Mouse (Mus musculus): ENCODE data around the gene Txlng. TPM values are rescaled to one million over a fixed set of nuclear protein-coding genes. Genes with fewer than 3 reads are reported as not detected.

The Txlng gene
- polyA plus RNA-seq (2014; fragmentation: Nextera tagmentation; extraction: Ambion mirVana) = 11.8 and 12.7 TPM in 2 replicates

DNA sequence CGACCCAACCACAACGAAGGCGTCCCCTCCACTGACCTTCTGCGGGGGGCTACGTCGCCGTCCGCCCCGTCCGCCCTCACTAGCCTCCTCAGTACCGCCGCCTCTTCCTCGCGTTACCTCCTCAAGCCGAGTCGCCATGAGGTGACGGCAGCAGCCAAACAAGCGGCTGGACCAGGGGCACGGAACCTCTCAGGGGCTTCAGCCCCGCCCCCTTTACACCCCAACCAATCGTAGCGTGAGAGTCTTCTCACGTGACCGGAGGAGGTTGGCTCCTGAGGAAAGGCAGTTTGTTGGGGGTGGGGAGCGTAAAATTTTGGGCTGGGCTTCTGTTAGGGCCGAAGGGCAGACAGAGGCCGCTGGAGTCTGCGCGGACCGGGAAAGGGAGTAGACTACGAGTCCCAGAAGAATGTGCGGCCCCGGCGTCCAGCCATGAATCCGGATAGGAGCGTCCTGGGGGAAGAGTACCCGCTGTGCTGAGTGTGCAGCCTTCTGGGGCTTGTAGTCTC, at the start of gene Txlng:
Gene Txlng (minus strand): TSS at position 252 of the 506 bp plus-strand sequence.
- peak; percentile 98 for ATAC-seq (replicated peaks; ENCODE audit: insufficient number of reproducible peaks, low FRiP score, low TSS enrichment)
- WGBS (ENCODE audit: insufficient replicate concordance) = 13% methylated on average over 37 of the region's 37 CpGs
- Histone ChIP-seq H3K4me2 (peak within 1 kb of the TSS; percentile 83), H3K27ac (ENCODE audit: low read depth, low read length) (no peak within 1 kb of the TSS), H3K27me3 (ENCODE audit: control insufficient read depth, insufficient read depth, low read length) (no peaks in the 10 kb centered on the region), H3K9ac (ENCODE audit: low read depth, low read length) (peak within 1 kb of the TSS; percentile 72), H3K4me1 (ENCODE audit: control insufficient read depth, insufficient read depth, low read length) (no peaks in the 10 kb centered on the region; the same call in 1 of the 2 replicates), H3K36me3 (ENCODE audit: control insufficient read depth, insufficient read depth, low read length) (no peaks in the 10 kb centered on the region), H3K4me3 (ENCODE audit: low read depth, low read length) (peak within 1 kb of the TSS; percentile 51), H3K9me3 (replicated peaks; ENCODE audit: control insufficient read depth, low read length) (no peaks in the 10 kb centered on the region)

DNA sequence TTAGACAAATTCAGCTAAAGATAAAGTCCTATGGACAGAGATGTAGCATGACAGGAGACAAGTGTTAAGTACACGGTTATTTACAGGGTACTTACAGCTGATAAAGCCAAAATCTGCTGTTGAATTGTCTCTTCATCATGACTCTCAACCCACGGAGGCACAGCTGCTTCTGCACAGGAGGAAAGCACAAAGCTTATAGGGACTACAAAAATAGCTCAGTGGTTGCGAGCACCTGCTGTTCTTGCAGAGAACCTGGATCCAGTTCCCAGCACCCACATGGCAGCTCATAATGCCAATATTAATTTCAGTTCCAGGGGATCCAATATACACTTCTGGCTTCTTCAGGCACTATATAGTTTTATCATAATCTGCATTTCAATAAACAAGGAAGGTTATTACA, 49.0 kb upstream of the Txlng start:
- WGBS (ENCODE audit: insufficient replicate concordance) = 77% methylated on average over 3 of the region's 3 CpGs
- H3K36me3 ChIP-seq (ENCODE audit: control insufficient read depth, insufficient read depth, low read length) = no peaks in the 10 kb centered on the region
- ATAC-seq (replicated peaks; ENCODE audit: insufficient number of reproducible peaks, low FRiP score, low TSS enrichment) = no peak
- no peaks in the 10 kb centered on the region for H3K4me1 ChIP-seq (ENCODE audit: control insufficient read depth, insufficient read depth, low read length)
- no peaks in the 10 kb centered on the region for H3K27me3 ChIP-seq (ENCODE audit: control insufficient read depth, insufficient read depth, low read length)
- H3K9me3 ChIP-seq (replicated peaks; ENCODE audit: control insufficient read depth, low read length) = no peaks in the 10 kb centered on the region
- no peak overlapping the region for H3K9ac ChIP-seq (ENCODE audit: low read depth, low read length)
- H3K27ac ChIP-seq (ENCODE audit: low read depth, low read length) = no peak overlapping the region
- no peak overlapping the region for H3K4me2 ChIP-seq
- no peak overlapping the region for H3K4me3 ChIP-seq (ENCODE audit: low read depth, low read length)

DNA sequence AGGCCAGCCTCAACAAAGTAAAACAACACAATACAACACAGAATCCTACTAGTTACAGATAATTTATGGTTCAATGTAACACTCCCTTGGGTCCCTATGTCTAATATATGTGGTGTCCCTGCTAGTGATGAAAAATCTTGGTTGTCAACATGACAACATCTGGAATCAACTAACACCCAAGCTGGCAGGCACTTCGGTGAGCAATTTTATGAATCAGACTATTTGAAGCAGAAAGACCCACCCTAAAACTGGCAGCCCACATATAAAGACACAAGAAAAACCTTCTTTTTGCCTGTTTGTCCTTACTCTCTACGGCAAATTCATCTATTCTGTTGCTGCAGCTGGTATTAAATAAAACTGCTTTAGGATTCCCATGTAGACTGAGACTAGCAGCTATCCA, 44.5 kb upstream of the Txlng start:
- Histone ChIP-seq H3K4me3 (ENCODE audit: low read depth, low read length) (no peak overlapping the region), H3K9ac (ENCODE audit: low read depth, low read length) (no peak overlapping the region), H3K4me2 (no peak overlapping the region), H3K36me3 (ENCODE audit: control insufficient read depth, insufficient read depth, low read length) (no peaks in the 10 kb centered on the region), H3K27ac (ENCODE audit: low read depth, low read length) (no peak overlapping the region), H3K9me3 (replicated peaks; ENCODE audit: control insufficient read depth, low read length) (no peaks in the 10 kb centered on the region), H3K27me3 (ENCODE audit: control insufficient read depth, insufficient read depth, low read length) (no peaks in the 10 kb centered on the region), H3K4me1 (ENCODE audit: control insufficient read depth, insufficient read depth, low read length) (no peaks in the 10 kb centered on the region)
- 87% methylated on average over 2 of the region's 2 CpGs for WGBS (ENCODE audit: insufficient replicate concordance)
- ATAC-seq (replicated peaks; ENCODE audit: insufficient number of reproducible peaks, low FRiP score, low TSS enrichment) = no peak

DNA sequence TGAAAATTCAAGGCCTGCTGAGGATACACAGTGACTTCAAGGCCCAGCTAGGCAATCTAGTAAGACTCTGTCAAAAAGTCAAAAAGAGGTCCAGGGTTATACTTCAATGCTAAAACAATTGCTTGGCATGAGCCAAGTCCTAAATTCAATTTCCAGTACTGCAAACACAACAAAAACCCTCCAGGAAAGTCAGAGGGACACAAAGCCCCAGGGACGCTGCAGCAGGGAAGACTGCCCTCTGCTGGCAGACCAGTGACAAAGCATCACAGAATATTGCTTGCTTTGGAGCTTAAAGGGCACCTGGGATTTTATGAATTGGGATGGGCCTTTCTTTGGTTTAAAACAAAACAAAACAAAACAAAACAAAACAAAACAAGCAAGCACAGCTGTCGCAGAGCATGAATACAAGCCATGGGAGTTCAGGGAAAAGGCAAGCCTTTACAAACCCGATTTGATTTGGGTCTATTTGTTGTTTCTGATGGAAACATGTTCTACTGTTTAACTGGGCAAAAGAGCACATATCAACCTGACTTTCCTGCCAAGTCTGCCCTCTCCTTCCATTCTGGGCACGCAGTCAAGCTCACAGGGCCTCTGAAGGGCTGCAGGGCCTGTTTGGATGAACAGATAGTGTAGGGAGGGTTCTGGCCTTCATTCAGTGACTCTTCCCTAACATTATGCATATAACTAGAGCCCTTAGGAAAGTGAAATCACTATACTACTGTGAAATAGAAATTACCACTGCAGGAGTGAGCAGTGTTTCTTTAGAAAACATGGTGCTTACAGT, 42.7 kb upstream of the Txlng start:
- WGBS (ENCODE audit: insufficient replicate concordance) = 41% methylated on average over 4 of the region's 4 CpGs
- ATAC-seq (replicated peaks; ENCODE audit: insufficient number of reproducible peaks, low FRiP score, low TSS enrichment) = no peak
- H3K36me3 ChIP-seq (ENCODE audit: control insufficient read depth, insufficient read depth, low read length) = no peaks in the 10 kb centered on the region

DNA sequence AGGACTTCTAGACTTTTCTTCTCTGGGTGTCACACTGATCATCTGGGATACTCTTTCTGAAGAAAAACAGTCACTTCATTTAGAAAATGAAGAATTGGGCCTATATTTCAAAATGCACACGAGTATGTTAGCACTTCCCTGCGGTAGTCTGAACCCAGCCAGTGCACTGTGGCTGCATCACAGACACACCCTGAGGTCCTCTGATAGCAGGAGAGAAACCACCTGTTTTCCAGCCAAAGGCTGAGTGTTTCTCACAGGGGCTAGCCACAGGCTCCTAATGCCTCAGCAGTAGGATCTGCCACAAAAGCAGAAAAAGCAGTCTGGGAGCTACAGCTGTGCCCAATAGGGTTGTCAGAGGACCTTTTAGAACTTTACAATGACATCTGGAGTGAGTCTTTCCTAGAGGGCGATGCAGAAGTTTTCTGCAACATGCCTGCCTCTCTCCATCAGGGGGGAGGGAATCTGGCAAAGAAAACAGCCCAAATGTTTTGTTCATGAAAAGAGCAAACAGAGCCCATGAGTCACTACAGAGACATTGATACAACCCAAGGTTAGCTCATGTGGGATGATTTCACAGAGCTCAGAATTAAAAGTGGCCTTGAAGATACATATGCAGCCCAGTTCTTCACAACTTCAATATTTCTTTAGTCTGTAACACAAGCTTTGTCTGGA, 39.2 kb upstream of the Txlng start:
- H3K4me3 ChIP-seq (ENCODE audit: low read depth, low read length) = no peak overlapping the region
- no peak overlapping the region for H3K4me2 ChIP-seq
- no peak for ATAC-seq (replicated peaks; ENCODE audit: insufficient number of reproducible peaks, low FRiP score, low TSS enrichment)
- no peaks in the 10 kb centered on the region for H3K36me3 ChIP-seq (ENCODE audit: control insufficient read depth, insufficient read depth, low read length)
- H3K27me3 ChIP-seq (ENCODE audit: control insufficient read depth, insufficient read depth, low read length) = no peaks in the 10 kb centered on the region
- no peaks in the 10 kb centered on the region for H3K4me1 ChIP-seq (ENCODE audit: control insufficient read depth, insufficient read depth, low read length)
- WGBS (ENCODE audit: insufficient replicate concordance) = 70% methylated on average over 3 of the region's 3 CpGs
- H3K9me3 ChIP-seq (replicated peaks; ENCODE audit: control insufficient read depth, low read length) = no peaks in the 10 kb centered on the region
- no peak overlapping the region for H3K27ac ChIP-seq (ENCODE audit: low read depth, low read length)
- no peak overlapping the region for H3K9ac ChIP-seq (ENCODE audit: low read depth, low read length)

More for the DNA sequence above, 42.7 kb upstream of the Txlng start:
- Histone ChIP-seq H3K4me1 (ENCODE audit: control insufficient read depth, insufficient read depth, low read length) (no peaks in the 10 kb centered on the region), H3K9me3 (replicated peaks; ENCODE audit: control insufficient read depth, low read length) (no peaks in the 10 kb centered on the region), H3K4me3 (ENCODE audit: low read depth, low read length) (no peak overlapping the region), H3K4me2 (no peak overlapping the region), H3K9ac (ENCODE audit: low read depth, low read length) (no peak overlapping the region), H3K27ac (ENCODE audit: low read depth, low read length) (no peak overlapping the region), H3K27me3 (ENCODE audit: control insufficient read depth, insufficient read depth, low read length) (no peaks in the 10 kb centered on the region)

DNA sequence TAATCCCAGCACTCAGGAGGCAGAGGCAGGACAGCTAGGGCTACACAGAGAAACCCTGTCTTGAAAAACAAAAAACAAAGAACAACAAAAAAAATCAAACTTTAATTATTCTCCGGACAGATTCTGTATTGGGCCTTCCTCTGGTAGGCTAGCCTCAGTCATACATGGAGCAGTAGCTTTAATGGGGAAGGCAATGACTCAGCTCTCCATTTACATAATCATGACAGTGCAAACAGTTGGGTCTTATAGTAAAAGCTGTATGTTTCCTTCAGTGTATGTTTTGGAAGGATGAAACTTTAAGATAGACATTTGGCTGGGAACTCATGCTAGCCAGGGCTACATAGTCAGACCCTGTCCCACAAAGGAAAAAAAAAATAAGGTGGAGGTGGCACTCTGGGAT, 19.4 kb upstream of the Txlng start:
- Histone ChIP-seq H3K4me1 (ENCODE audit: control insufficient read depth, insufficient read depth, low read length) (no peaks in the 10 kb centered on the region), H3K27me3 (ENCODE audit: control insufficient read depth, insufficient read depth, low read length) (no peaks in the 10 kb centered on the region), H3K9me3 (replicated peaks; ENCODE audit: control insufficient read depth, low read length) (no peaks in the 10 kb centered on the region), H3K9ac (ENCODE audit: low read depth, low read length) (no peak overlapping the region), H3K4me3 (ENCODE audit: low read depth, low read length) (no peak overlapping the region), H3K4me2 (no peak overlapping the region), H3K27ac (ENCODE audit: low read depth, low read length) (no peak overlapping the region), H3K36me3 (ENCODE audit: control insufficient read depth, insufficient read depth, low read length) (no peaks in the 10 kb centered on the region)
- 71% methylated on average over 1 of the region's 1 CpGs for whole genome bisulfite sequencing (ENCODE audit: insufficient replicate concordance)
- no peak for ATAC-seq (replicated peaks; ENCODE audit: insufficient number of reproducible peaks, low FRiP score, low TSS enrichment)

DNA sequence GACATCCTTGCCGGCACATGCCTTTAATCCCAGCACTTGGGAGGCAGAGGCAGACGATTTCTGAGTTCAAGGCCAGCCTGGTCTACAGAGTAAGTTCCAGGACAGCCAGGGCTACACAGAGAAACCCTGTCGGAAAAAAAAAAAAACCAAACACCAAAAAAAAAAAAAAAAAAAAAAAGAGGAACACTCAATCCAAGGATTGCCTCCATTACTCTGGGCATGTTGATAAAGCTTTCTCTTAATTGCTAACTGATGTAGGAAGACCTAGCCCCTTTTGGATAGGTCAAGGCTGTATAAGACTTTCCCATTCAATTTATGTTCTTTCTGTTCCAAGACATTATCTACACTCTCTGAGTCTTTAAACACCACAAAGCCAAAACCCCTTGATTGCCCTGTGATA, 16.3 kb upstream of the Txlng start:
- 71% methylated on average over 3 of the region's 3 CpGs for WGBS (ENCODE audit: insufficient replicate concordance)
- Histone ChIP-seq H3K27ac (ENCODE audit: low read depth, low read length) (no peak overlapping the region), H3K9ac (ENCODE audit: low read depth, low read length) (no peak overlapping the region), H3K36me3 (ENCODE audit: control insufficient read depth, insufficient read depth, low read length) (no peaks in the 10 kb centered on the region), H3K9me3 (replicated peaks; ENCODE audit: control insufficient read depth, low read length) (no peaks in the 10 kb centered on the region), H3K4me1 (ENCODE audit: control insufficient read depth, insufficient read depth, low read length) (no peaks in the 10 kb centered on the region), H3K27me3 (ENCODE audit: control insufficient read depth, insufficient read depth, low read length) (no peaks in the 10 kb centered on the region), H3K4me2 (no peak overlapping the region), H3K4me3 (ENCODE audit: low read depth, low read length) (no peak overlapping the region)
- ATAC-seq (replicated peaks; ENCODE audit: insufficient number of reproducible peaks, low FRiP score, low TSS enrichment) = no peak

DNA sequence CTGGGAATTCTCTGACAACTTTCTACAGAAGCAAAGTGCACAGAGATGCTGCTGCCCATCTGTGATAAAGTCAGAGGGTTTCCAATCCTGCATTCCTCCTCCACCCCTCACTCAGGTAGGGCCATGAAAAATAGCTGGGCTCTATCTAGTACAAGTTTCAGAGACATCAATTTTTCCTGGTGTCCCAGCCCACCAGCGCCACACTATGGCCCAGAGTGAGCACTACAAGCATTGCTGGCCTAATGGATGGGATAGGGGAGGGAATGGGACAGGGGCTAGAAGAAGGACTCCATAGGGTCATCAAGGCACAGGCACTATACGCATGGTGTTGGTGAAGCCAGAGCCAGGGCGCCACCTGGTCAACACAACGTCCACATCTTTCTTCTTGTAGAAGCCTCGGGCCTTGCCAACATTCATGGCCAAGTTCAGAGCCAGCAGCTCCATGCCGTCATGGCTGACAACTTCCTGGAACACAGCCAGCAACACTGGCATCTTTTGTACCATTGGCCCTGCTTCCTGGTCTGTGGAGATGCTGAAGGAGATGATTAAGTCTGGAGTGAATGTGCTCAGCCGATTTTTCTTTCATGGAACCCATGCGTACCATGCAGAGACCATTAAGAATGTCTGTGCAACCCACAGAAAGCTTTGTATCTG, 15.3 kb upstream of the Txlng start:
- Histone ChIP-seq H3K4me1 (ENCODE audit: control insufficient read depth, insufficient read depth, low read length) (no peaks in the 10 kb centered on the region), H3K27ac (ENCODE audit: low read depth, low read length) (no peak overlapping the region), H3K4me2 (no peak overlapping the region), H3K36me3 (ENCODE audit: control insufficient read depth, insufficient read depth, low read length) (no peaks in the 10 kb centered on the region), H3K9me3 (replicated peaks; ENCODE audit: control insufficient read depth, low read length) (no peaks in the 10 kb centered on the region), H3K4me3 (ENCODE audit: low read depth, low read length) (no peak overlapping the region), H3K9ac (ENCODE audit: low read depth, low read length) (no peak overlapping the region), H3K27me3 (ENCODE audit: control insufficient read depth, insufficient read depth, low read length) (no peaks in the 10 kb centered on the region)
- 69% methylated on average over 8 of the region's 8 CpGs for WGBS (ENCODE audit: insufficient replicate concordance)
- ATAC-seq (replicated peaks; ENCODE audit: insufficient number of reproducible peaks, low FRiP score, low TSS enrichment) = no peak
